Mouse (Mus musculus) kidney, postnatal 36 days (tissue): ENCODE data around the gene Ptpre.
"Not testable (repeated sequence)": the region's sequence is repeated elsewhere in the genome, so short reads cannot be mapped to it uniquely, and the experiment has no call there.

Source experiments
- DNase-seq, 2 experiments: peaks; one replicate each; pipeline ENCODE4 v3.0.0; 2021 to 2022; ENCODE audit warnings: mixed read lengths in 2 of 2

Gene Ptpre

DNA sequence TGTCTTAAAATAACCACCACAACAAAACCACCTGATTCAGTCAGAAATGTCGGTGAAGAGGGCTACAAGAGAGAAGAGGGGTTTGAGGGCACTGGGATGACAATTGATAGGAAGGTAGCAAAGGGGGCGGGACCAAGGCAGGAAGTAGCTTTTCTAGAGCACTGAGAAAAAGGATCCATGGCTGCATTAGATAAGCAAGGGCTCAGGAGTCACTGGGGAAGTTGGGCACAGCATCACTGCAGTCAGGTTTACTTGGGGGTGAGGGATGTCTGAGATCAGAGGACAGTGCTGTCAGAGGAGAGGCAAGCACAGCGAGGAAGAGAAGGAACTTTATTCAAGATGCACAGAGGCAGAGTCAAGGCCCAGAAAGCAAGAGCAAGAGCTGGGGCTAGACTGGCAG lies 1.4 kb upstream of the Ptpre start:
- no peak for DNase-seq

DNA sequence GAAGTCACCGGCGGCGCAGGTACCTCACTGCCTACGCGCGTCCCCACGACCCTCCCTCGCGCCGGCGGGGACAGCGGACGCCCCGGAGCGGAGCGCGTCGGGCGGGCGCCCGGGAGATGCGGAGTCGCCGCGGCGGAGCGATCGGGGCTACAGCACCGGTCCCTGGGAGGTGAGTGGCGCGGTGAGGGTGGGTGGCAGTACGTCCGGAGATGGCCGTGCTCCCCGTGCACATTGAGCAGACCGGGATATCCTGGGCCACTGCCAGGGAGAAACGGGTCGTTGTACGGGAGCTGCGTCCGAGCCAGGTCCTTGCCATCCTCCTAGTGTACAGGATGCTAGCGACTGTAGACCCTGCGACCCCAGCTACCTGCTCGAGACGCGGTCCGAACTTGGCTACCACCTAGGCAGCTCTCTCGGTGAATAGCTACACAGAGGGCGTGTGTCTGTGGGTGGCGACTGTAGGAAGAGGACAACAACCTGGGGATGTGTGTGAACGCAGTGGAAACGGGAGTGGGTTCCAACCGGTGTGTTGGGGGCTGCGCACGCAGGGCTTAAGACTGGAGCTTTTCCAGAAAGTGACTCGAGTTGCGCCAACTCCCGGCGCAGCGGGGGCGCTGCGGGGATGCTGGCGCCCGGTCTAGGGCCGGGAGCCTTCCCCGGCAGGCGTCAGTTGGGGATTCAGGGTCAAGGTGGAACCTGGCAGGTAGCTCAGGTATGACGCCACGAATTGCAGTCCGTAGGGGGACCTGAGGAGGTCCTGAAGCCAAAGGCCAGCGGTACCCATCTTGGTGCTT lies 864 bp downstream of the Ptpre start:
- peak in 1 of 2 experiments; percentile 63 for DNase-seq

DNA sequence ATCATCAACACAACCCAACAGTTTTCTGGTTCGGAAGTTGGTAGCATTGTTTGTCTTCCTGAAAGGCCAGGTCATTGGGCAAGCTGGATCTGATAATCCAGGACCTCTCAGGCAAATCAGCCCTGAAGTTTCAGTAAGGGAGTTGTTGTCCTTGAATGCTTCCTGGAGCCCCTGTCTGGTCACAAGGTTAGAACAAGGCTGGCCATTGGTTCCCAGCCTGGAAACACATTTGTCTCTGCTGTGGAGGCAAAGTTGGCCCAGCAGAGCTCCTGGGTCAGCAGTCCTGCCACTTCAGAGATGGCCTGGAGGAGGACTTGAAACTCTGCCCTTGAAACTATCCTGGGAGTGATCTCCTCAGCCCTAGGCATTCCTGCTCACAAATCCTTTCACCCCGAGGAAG lies 2.1 kb downstream of the Ptpre start:
- no peak for DNase-seq

DNA sequence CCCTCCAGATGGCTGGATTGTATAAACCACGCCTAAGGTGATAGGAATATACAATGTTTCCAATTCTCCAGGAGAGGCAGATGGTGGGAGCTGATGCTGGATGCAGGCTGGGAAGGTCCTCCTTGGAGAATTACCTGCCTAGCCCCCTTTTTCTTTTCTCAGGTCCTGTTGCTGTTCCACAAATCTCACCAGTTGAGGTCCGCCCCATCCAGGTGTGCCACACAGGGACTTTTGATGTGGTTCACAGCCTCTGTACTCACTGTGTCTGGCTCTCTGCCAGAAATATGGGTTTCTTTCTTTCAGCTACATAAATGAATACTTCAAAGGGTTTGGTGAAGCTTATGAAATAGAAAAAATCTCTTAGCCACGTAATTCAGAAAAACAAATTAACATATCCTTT lies 5.0 kb downstream of the Ptpre start:
- no peak for DNase-seq

DNA sequence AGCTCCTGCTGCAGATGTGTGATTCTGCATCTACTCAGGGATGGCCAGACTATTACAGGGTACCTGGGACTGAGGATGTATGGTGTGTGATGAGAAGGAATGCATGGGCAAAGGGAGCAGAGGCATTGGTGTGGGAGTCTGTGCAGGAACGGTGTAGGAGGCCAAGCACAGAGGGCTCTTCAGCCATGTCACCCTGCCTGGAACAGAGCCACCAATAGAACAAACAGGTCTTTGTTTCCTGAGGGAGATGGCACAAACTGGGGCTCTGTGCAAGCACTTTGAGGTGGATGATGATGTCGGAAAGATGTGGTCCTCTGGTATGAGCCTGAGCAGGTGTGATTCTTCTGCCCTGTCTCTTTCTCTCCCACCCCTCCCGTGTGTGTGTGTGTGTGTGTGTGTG lies 5.8 kb downstream of the Ptpre start:
- DNase-seq: no peak

DNA sequence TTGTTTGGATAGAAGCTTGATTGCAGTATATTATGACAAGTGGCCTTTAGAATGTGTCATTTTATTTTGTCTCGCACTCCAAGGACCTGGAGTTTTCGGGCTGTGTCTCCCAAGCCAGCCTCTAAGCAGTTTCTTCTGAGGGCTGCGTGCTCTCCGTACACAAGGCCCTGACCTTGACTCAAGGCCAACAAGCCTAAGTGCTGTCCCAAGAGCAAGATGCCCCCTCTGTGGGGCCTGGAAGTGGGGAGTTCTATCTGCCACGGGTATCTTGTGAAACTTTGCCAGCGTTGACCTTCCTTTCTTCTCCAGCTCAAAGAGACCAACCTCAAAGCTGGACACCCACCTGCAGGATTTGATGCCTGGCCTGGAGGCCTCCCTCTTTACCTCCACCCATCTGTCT lies 7.0 kb downstream of the Ptpre start:
- no peak for DNase-seq

DNA sequence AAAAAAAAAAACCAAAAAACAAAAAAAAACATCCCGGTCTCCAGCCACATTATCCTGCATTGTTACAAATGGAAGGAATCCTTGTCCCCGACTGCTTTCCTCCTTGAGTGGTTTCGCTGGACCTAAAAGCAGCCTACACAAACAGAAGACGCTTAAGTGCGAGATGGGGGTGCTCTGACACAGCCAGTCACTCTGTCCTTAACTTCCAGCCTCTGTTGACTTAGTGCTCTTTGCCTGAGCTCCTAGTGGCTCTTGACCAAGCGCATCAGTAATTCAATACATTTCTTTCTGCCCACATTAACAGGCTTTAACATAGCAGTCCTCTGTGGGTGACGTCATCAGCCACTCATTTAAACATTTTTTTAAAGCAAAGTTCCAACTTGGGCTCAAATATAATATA lies 8.7 kb downstream of the Ptpre start:
- DNase-seq: no peak

DNA sequence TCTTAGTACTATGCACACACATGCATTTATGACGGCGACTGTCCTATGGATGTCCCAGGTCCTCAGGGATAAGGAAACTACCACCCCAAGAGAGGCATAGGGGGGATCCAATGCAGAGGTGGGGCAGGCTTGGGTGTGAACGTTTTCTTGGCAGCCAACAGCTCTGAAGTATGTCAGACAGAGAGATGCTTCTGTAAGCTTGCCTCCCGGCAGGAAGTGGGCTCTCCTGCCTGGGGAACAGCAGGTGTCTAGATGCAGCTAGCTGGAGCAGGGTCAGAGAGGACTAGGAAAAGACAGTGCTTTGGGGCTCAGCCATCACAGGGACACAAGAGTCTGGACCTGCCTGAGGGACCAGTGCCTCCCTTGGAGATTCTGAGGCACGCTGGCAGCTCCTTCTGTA lies 9.2 kb downstream of the Ptpre start:
- no peak for DNase-seq

DNA sequence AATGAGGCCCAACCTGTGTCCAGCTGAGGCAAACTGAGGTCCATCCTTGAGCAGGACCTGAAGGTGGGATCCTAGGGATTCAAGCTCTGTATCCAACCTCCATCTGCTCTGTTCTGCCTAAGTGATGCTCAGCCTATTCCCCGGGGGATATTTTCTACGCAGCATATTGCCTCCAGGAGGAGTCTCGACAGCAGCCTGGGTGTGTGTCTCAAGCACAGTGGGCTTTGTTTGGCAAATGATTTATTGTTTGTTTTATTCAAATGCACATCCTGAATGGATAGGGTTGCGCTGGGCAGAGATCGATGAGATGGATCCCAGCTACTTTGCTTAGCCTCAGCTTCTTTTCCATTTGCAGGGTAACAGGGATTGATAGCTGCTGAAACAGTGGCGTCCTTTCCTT lies 11.2 kb downstream of the Ptpre start:
- no peak for DNase-seq

DNA sequence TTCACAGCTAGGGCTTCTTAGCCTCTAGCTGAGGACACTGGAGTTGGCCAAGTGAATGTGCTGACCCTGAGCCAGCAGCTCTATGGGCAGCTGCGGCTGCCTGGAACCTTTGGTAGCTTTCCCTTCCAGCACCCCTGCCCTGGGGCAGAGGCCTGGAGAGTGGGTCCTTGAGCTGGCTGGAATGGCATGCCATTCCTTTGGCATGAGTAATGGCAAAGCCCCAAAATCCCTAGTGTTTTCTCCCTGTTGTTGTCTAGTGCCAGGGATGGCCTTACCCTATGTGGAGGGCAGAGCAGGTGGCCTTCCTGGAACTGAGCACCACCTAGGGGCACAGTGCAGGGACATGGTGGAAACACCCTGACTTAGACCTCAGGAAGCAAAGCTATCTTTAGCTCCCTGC lies 14.3 kb downstream of the Ptpre start:
- no peak for DNase-seq

DNA sequence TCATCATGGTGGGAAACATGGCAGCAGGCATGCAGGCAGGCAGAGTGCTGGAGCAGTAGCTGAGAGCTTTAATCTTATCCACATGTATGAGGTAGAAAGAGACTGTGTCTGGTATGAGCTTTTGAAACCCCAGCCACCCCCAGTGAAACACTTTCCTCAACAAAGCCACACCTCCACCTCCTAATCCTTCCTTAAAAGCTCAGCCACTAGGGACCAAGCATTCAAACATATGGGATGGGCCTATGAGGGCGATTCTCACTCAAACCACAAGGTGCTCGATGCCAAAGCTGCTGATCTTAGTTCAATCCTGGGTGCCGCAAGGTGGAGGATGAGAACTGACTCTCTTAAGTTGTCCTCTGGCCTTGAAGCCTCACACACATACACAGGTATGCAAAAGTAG lies 16.3 kb downstream of the Ptpre start:
- DNase-seq: no peak

DNA sequence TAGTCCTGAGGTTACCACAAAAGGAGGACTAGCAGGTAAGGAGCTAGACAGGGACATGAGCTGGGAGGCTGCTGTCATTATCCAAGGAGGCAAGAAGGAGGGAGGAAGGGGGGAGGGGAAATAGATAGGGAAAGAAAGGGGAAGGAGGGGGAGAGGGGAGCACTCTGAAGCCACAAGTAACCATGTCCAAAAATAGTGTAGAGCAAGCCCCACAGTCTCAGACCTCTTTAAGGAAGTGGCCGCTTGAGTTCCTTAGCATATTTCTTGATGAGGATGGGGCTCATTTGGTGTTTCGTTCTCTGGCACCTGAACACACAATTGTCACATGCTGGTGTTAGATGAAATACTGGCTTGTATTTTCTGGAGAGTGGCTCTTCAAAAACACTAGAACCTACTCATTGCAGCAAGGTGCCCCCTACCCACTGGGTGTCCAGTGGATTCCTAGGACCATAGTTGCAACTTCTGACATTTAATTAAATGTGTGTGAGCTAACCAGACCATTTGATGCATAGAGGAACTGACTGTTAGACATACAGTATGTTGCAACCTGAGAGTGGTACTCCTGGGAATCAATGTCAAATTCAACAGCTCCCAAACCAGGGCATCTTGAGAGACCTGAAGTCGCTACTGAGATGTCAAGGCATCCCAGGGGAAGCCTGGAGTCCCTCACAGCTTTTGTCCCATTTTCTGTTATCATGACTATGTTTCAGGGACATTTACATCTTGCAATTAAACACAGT lies 19.6 kb downstream of the Ptpre start:
- DNase-seq: no peak

DNA sequence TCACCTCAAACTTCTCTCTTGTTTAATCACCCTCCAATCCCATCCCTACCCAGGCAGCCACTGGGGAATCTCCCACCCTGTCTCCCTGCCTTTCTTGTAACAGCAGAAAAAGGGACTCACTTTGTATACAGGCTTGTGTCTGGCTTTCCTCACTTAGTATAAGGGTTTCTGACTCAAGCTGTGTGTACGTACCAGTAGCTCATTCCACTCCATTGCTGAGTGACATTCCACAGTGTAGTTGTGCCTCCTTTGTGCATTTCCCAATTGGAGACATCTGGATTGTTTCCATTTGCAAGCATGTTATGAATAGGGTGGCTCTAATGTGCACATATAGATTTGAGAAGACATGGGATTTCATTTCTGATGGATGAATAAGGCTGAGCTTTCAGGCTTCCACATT lies 23.0 kb downstream of the Ptpre start:
- DNase-seq: no peak

DNA sequence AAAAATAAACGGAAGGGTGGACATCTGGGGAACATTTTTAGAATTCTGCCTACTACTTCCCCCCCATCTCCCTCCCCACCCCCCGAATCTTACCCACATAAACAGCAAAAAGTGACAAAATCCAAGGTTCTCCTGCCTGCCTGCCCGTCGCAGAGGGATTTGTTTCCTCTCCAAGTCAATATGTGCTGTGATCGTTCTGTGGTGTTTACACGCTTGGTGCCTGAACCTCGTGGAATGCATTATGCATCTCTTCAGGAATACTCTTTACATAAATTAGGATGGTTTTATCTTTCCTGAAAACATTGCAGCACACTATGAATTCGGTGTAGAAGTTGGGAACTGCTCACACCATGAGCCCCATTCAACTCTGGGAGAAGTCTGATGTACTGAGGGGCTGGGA lies 26.7 kb downstream of the Ptpre start:
- no peak for DNase-seq

DNA sequence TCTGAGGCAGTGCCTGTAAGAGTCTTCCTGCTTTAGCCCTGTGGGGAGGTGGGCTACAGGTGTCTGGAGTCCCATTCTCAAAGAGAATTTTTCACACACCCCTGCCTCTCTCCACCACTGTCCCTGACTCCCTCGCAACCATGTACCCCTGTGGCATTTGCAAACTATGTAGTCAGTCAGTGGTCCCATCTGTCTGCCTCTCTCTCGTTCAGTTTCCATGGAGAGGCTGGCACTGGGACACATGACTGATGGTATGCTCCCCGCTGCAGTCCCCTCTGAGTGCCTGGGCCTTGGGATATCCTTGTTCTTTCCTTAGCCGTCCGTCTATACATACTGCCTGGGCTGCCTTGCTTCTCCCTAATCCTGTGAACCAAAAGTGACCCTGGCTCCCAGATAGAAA lies 28.7 kb downstream of the Ptpre start:
- no peak for DNase-seq

DNA sequence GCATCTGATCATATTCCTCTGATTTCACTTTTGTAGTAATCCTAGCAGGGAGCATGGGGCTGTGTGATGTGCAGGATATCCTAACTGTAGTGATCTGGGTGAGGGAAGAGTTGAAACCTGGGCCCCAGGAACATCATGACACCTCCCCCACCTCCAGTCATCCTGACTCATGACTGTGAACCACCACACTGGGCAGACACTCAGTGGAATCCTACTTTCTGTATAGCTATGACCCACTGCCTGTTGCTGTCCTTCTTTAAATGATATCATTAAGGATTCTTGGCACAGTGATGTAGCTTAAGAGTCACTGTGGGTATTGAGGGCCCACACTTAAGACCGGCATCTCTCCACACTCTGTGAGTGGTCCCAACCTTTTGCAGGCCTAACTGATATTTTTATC lies 30.3 kb downstream of the Ptpre start:
- DNase-seq: no peak

DNA sequence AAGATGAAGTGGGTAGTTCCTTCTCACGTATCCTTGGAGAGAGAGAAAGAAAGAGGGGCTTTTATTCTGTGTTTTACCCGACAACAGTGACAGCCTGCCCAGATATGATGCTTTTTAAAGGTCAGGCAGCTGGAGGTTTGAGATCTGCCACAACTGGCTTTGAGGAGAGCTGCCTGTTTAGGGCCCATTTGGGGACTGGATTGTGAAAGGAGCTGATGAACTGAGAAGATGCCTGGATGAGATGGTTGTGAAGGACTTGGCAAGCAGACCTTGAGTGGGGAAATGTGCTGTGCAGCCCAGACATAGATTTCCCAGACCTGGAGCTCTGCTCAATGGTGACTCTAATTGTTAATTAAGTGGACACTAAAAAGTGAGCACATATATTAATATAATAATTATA lies 31.3 kb downstream of the Ptpre start:
- no peak for DNase-seq

DNA sequence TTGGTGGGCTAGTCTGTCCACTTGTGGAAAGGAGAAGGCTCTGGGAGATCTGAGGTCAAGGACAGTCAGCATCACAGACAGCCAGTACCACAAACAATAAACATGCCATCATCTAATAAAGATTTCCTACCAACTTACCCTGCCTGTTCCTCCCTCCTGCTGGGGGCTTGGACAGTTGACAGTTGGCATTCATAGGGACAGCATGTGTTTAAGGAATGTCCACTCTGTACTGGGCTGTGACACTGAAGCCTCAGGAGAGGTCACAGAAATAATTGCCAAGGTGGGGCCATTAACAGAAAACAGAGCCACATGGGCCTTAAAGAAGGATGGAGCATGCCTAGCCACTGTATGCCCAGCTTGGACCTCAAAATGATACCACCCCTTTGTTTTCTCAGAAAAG lies 34.1 kb downstream of the Ptpre start:
- no peak for DNase-seq

DNA sequence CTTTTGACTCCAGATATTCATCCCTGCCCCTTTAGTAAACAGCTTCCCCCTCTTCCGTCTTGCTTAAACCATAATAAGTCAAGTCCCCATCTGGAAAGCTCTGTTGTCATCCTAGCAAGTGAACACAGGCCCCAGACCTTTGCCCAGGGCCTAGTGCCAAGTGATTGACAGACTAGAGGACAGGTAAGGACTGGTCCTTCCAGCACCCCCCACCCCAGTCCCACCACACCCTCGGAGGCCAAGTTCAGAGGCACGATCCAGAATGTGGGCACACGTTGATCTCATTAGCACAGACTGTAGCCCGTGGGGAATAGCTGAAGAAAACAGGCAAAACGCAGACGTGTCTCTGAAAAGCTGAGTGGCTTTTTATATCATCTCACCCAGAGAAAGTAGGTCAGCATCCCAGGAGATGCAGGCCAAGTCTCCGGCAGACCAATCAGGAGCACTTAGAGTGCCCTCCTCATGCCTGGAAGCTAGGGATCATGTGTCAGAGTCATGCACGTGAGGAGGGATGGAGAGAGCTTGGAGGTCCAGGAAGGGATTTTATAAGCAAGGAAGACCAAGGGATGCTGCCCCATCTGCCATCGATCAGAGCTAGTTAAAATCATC lies 34.8 kb downstream of the Ptpre start:
- no peak for DNase-seq

DNA sequence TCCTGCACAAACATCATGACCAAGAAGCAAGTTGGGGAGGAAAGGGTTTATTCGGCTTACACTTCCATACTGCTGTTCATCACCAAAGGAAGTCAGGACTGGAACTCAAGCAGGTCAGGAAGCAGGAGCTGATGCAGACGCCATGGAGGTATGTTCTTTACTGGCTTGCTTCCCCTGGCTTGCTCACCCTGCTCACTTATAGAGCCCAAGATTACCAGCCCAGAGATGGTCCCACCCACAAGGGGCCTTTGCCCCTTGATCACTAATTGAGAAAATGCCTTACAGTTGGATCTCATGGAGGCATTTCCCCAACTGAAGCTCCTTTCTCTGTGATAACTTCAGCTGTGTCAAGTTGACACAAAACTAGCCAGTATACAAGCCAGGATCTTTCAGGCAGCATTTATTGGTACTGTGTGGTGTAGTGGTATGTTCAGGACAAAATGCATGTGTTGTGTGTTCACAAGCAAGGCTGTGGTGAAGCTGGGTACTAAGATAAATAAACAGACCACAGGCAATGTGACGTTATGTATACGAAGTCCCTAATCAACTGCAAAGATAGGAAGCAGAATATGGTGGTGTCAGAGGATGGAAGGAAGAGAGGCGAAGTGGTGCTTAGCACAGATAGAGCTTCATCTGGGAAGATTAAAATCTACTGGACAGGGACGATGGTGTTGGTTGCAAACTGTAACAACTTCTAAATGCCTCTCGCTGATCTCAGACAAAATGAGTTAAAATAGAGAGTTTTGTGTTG lies 38.2 kb downstream of the Ptpre start:
- not testable (repeated sequence) for DNase-seq

DNA sequence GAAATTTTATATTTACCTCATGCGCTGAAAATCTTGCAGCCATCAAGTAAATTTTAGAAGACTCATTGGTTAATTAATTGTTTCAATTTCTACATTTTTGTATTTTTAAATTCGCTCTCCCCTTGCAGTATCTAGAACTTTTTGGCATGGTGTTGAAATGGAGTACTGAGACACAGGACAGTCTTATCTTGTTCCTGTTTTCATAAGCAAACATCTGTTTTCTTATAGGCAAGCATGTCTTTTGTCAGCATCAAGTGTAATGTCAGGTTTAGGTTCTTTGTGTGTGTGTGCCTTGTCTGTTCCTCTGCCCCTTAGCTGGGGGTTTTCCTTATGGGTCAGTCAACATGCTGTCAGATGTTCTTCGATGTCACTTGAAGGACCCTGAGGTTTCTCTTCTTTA lies 39.0 kb downstream of the Ptpre start:
- DNase-seq: no peak

DNA sequence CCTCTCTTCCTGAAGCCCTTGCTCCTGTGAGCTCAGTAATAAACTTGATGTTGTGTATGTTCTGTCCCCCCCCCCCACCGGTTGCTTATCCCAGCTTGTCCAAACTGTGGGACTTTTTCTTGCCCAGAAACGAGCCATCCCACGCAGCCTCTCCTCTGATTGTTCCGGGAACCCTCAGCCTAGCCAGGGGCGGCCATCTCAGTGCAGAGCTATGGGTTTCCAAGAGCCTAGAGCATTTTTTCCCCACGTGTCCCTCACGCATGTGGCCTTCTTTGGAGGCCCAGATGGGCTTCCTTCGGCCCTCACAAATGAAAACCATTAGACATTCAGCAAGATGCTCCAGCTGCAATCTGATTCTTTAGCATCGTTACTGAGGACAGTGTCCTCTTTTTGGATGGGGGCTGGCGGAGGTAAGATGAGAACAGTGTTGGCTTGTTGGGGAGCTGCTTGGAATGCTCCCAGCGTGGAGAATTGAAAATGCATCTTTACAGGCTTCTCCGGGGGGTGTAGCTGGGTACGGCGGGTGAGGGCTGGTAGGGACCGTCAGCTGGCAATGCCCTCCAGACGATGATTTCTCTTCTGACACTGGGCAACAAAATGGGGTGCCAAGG lies 41.5 kb downstream of the Ptpre start:
- no peak for DNase-seq
